Mouse (Mus musculus): ENCODE measurements at regions not wholly inside any gene's neighbourhood (a gene's known extent, or its start where the extent isn't known, plus 50 kb on each side); places are given as distances from the start of the nearest gene placed in this dataset.

DNA sequence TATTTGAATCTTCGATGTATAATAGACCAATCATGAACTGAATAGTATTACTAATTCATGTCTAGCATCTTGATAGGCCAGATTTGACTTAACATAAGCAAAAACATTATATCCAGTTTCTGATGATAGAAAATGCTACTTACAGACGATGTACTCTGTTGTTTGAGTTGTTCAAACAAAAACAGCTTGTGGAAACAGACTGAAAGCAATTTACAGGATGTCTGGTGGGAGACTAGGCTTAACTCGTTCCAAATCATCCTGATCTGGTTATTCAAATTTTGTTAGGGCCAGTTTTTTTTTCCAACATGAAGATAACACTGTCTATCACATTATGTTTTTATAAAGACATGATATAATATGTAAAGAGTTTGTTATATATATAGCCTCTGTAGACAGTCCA lies 369.4 kb upstream of the Igbp1b start:
- Histone ChIP-seq H3K9me3 (ENCODE audit: low read length) (no peaks in the 10 kb centered on the region), H3K4me2 (ENCODE audit: low read depth, low read length, poor library complexity, severe bottlenecking) (no peak overlapping the region), H3K9ac (replicated peaks; ENCODE audit: low read length, poor library complexity, severe bottlenecking) (no peak overlapping the region)

DNA sequence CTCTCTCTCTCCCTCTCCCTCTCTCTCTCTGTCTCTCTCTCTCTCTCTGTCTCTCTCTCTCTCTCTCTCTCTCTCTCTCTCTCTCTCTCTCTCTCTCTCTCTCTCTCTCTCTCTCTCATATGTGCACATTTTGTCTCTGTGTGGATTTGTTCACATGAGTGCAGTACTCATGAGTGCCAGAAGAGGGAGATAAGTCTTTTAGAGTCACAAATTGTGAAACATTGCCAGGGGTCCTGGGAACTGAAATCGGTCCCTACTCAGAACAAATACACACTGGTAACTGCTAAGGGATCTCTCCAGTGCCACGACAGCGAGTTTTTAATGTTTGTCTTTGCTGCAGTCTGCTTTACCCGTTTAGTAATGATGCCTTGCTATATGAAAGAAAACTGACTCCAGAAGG lies 356.2 kb upstream of the Igbp1b start:
- ATAC-seq (ENCODE audit: low FRiP score), result no peak
- Histone ChIP-seq H3K27me3 (ENCODE audit: insufficient read depth, low read length) (no peaks in the 10 kb centered on the region), H3K9me3 (ENCODE audit: low read length) (no peaks in the 10 kb centered on the region), H3K27ac (ENCODE audit: low read depth, low read length) (no peak overlapping the region), H3K4me2 (ENCODE audit: low read depth, low read length, poor library complexity, severe bottlenecking) (no peak overlapping the region), H3K9ac (replicated peaks; ENCODE audit: low read length, poor library complexity, severe bottlenecking) (no peak overlapping the region), H3K4me1 (ENCODE audit: insufficient read depth, low read length) (no peaks in the 10 kb centered on the region), H3K4me3 (ENCODE audit: low read depth, low read length) (no peak overlapping the region), H3K36me3 (ENCODE audit: insufficient read depth, low read length) (no peaks in the 10 kb centered on the region)
- WGBS, result 87% methylated on average over 4 of the region's 4 CpGs
- TF ChIP-seq CTCF (IDR thresholded peaks at IDR 0.05), result peak; percentile 25; the same call in 1 of the 2 replicates
- DNase-seq (ENCODE audit: low spot score), result no peak

More for the DNA sequence above, 369.4 kb upstream of the Igbp1b start:
- no peak for ATAC-seq (ENCODE audit: low FRiP score)
- Histone ChIP-seq H3K27me3 (ENCODE audit: insufficient read depth, low read length) (no peaks in the 10 kb centered on the region), H3K36me3 (ENCODE audit: insufficient read depth, low read length) (no peaks in the 10 kb centered on the region), H3K4me1 (ENCODE audit: insufficient read depth, low read length) (no peaks in the 10 kb centered on the region), H3K27ac (ENCODE audit: low read depth, low read length) (no peak overlapping the region), H3K4me3 (ENCODE audit: low read depth, low read length) (no peak overlapping the region)
- DNase-seq (ENCODE audit: low spot score), result no peak
- 83% methylated on average over 3 of the region's 3 CpGs for WGBS
- no peak for TF ChIP-seq CTCF (IDR thresholded peaks at IDR 0.05)

DNA sequence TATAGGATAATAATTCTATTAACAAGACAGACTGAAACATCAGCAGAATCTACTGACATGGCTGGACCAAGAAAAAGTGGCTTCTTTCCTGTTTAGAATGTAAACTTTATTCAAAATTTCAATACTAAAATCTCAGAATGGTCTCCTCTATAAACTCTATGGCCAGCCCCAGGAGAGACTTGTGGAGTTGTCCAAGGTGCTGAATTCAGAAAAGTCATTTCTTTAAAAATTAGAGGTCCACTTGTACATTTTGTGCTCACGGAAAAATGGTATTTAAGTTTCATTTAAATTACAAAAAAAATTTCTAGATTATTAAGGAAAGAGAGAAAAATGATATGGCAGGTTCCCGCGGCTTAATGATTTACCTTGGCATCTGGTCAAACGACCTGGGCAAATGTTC lies 352.2 kb upstream of the Igbp1b start:
- no peaks in the 10 kb centered on the region for H3K9me3 ChIP-seq (ENCODE audit: low read length)
- no peaks in the 10 kb centered on the region for H3K27me3 ChIP-seq (ENCODE audit: insufficient read depth, low read length)
- H3K4me1 ChIP-seq (ENCODE audit: insufficient read depth, low read length), result no peaks in the 10 kb centered on the region
- TF ChIP-seq CTCF (IDR thresholded peaks at IDR 0.05), result no peak
- no peak for DNase-seq (ENCODE audit: low spot score)
- no peak for ATAC-seq (ENCODE audit: low FRiP score)
- H3K9ac ChIP-seq (replicated peaks; ENCODE audit: low read length, poor library complexity, severe bottlenecking), result no peak overlapping the region
- no peak overlapping the region for H3K4me3 ChIP-seq (ENCODE audit: low read depth, low read length)
- no peaks in the 10 kb centered on the region for H3K36me3 ChIP-seq (ENCODE audit: insufficient read depth, low read length)
- H3K27ac ChIP-seq (ENCODE audit: low read depth, low read length), result no peak overlapping the region
- 87% methylated on average over 4 of the region's 4 CpGs for WGBS
- no peak overlapping the region for H3K4me2 ChIP-seq (ENCODE audit: low read depth, low read length, poor library complexity, severe bottlenecking)
